Mouse (Mus musculus) thymus, postnatal 0 days (tissue): ENCODE data around the gene Zp1. TPM values are rescaled to one million over a fixed set of nuclear protein-coding genes. Genes with fewer than 3 reads are reported as not detected.
A peak's percentile ranks its signal among the peaks of the same experiment; 100 is the strongest.

ENCODE experiments used
- DNase-seq: peaks from one replicate; pipeline ENCODE4 v3.0.0-alpha.2; 2015; ENCODE audit warnings: low spot score
- polyA plus RNA-seq: library from polyadenylated mRNA; unstranded; fragments of >200 nt; fragmentation: Nextera tagmentation; extraction: Ambion mirVana; gene quantifications from 2 replicates; pipeline ENCODE4 v1.2.1, GENCODE M21; 2015

Gene Zp1
- polyA plus RNA-seq, 1 experiment from 2014 or later, result 0.82 TPM

DNA sequence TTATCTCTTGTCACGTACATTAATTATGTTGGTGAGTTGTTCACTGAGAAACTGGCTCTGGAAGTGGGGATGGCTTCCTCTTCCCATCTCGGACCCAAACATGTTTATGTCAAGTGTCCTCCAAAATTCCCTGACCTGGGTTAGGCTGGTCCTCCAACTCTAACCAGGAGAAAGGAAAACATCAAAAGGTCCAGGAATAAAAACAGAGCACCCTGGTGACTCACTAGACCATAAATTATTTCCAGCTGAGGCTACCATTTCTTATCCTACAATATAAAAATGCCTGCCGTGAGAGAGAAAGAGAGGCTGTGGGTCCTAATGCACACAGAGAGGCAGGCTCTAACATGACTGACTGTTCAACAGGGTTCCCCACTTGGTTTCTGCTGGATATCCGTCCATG is 3.8 kb upstream of the Zp1 start:
- no peak for DNase-seq

DNA sequence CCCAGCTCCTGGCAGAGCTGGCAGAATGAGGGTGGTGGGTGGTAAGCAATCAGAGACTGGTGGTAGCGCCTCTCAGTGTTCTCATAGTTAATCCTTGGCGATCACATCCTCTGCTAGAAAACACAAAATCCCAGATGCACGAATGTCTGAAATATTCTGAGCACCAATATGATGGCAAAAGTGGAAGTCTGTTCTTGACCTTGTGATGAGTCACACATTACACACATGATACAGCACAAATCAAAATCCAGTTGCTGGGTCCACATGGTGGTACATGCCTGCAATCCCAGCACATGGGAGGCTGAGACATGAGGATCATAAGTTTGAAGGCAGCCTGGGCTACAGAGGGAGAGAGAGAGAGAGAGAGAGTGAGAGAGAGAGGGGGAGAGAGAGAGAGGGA is 626 bp upstream of the Zp1 start:
- no peak for DNase-seq

DNA sequence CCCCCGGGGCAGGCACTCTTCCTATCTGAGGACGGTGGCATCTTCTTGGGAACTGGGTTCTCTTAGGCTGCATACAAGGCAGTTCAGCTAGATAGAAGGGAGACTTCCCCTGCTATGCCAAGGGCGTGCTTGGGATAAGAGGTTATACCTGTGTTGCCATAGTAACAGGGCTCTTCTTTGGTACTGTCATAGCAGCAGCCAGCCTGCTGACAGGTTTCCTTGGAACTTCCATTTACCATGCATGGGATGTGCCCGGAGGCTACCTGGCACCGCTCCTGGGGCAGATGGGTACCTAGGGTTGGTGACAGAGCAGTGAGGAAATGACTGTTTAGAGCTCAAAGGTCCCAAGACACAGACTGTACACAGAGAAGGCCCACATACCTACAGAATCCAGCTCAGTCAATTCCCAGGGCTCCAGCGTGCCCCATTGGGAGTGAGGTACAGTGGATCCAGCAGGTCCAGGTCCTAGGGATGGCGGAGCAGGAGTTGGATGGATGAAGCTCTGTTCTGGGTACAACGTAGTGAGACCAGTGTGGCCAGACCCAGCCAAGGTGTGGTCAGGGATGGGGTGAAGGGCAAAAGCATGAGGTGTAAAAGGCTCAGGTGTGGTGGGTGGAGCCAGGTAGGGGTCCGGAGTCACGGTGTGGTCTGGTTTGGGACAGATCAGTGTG is 2.0 kb downstream of the Zp1 start:
- no peak for DNase-seq

DNA sequence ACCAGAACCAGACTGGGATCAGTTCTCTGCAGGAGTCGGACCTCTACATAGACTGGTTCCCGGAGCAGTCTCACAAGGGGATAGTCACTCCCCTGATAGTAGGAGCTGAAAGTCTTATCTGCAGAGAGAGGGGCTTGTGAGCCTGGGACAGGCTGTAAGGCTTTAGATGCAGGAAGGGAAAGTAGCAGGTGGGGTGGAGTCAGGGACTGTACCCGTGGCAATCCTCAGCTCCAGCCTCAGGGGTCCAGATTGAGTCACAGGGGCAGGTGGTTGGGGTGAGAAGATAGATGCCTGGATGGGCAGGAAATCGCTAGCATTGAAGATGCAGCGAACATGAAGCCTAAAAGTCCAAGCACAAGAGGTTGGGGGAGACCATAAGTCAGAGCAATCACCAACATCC is 3.9 kb downstream of the Zp1 start:
- no peak for DNase-seq

DNA sequence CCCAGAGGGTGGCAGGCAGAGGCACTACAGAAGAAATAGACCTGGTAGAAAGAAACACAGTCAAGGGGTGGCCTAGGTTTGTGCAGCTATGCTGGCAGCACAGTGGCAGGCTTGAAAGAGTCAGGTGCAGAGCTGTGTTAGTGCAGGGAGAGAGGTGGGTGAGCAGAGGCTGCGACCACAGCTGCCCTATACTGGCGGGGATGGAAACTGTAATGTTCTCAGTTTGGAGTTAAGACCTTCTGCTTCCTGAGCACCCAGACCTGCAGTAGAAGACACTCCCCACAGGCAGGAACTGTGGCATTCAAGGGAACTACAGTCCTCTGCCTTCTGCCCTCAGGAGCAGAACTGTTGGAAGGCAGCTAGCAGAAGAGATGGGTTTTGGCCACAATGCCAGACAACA is 5.6 kb downstream of the Zp1 start:
- no peak for DNase-seq

DNA sequence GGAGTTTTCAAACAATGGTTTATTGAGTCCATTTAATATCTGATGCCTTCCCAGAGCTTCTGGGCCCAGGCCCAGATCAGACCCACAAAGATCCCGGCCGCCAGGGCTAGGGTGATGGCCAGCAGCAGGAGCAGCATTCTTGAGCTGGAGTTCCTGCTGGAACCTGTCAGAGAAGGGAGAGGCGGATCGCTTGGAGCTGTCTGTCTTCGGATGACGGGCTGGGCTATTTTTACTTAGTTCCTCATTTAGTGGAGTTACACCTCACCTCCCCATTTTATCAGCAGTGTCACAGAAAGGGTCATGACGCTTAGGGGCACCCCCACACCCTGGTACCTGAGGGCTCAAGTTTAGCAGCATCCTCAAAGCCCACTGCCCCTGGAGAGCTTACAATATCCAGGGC is 6.1 kb downstream of the Zp1 start:
- DNase-seq, result no peak

DNA sequence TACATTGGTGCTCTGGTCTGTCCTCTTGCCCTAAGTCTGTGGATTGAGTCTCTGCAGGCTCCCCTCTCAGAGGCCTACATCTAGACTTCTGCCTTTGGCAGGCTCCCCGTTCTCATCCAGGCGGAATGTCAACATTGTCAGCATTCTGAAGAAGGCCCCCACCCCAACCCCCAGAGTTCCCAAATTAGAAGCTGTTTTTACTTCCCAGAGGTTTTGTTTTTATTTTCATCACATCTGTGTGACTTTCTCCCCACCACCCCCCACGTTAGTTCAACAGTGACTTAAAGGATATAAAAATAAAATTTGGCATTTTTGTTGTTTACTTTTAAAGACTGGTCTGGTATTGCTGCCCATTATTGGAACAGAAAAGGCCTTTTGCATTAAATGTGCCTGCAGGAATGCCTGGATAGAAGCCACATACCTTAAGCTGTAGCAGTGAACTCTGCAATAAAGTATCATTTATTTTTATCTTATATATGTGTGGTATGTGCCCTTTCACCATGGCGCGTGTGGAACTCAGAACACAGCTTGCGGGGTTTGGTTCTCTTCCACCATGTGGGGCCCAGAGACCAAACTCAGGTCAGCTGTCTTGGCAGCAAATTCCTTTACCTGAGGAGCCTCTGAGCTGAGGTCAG is 11.2 kb downstream of the Zp1 start:
- no peak for DNase-seq

DNA sequence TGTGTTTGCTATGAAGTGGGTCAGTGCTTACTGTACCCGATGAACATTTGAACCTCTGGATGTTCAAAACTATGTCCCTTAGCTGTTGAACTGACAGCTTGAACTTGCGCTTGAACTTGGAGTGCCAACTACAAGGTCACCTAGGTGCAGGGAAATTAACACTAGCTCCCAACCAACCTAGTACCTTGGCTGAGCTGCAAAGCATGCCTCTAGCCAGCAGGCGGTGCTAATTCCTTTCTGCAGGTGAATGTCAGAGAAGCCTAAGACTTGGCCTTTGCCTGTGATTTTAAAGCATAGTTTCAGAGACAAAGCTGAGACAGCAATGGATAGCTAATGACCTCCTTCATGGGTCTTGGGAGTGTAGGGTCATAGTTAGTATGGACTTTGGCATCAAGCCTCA is 12.5 kb downstream of the Zp1 start:
- DNase-seq, result peak; percentile 62

DNA sequence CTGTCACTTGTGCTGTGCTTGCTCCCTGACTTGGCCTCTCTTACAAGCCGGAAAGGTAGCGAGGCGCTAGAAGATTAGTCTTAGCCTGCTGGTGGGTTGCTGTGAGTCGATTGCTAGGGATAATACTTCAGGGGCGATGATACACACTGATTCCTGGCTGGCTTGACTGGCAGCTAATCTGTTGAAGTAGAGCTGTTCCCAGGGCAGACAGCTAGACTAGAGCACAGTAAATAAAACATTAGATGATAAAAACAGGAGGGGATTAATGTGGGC is 14.8 kb downstream of the Zp1 start:
- no peak for DNase-seq

DNA sequence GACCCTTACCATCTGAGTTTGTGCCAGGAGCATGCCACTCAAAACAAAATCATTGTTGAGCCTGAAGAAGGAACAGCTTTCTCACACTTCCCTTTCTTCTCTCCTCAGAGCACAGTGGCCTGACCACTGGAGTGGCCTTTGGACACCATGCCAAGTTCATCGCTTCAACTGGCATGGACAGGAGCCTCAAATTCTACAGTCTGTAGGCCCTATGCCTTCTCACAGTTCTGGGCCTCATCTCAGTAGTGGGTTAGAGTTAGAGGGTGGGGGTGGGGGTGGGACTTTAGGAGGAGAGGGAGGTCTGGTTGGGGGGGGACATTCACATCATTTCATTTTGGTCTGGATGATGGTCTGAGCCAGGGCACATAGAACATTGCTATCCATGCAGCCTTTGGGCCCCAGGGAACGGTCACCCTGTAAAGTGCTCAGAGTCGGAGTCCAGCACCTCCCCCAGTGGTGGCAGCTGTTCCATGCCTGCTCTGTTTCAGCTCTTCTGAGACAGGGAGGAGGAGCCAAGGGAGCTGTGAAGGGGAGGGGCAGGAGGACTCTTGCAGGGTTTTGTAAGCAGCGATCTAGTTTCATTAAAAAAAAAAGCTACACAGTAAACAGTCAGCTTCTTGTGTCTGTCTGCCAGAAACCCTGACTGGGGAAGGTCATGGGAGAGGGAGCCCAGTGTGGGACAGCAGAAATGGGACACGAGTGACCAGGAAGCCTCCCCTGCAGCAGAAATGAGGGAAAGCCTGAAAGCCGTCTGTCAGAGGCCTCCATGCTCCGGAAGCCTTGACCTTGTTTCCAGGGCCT is 15.3 kb downstream of the Zp1 start:
- no peak for DNase-seq

DNA sequence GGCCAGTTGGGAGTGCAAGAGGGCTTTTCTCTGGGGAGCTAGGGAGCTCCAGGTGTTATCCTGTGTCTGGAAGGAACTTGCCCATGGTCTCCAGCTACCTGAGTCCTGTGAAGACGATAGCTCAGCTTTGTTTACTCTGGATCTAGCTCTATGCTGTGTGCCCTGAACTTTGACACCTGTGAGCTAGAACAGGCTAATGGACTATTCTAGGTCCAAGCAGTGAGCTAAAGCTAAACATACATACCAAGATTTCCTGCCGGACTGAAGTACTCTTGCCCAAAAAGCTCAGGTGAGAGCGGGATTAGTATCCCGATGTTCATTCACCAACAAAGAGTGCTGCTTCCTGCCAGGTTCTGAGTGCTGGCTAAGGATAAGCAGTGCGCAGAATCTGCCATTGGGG is 15.9 kb downstream of the Zp1 start:
- no peak for DNase-seq

DNA sequence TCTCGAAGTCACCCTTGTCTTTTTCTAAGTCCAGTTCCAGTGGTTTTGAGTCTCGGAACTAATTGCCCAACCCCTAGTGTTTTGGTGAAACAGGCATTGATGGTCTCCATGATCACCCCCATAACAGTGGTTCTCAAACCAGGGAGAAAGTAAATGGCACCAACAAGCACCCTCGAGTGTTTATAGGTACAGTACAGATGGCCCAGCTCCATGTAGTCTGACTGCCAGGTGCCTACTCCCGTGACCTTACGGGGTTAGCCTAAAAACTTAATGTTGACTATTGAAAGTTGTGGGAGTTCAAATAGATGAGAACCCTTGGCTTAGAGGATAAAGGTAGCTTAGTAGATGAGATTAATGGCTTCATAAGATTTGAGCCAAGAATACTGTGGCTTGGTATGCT is 19.4 kb downstream of the Zp1 start:
- DNase-seq, result no peak

DNA sequence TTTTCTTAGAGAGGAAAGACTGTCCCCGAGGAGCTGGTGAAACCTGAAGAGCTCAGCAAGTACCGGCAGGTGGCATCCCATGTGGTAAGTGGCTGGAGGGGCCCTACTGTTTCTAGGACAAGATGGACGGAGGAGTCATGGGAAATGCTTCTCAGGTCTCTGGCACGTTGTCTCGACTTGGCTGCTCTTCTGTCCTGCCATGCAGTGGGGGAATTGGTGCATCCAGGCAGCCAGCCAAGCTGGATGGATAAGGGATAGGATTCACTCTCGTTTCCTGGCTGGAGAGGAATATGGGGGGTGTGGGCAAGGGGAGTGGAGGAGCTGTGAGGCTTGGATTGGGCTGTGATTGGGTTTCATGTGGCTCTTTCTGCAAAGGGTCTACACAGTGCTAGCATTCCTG is 20.1 kb downstream of the Zp1 start:
- DNase-seq, result no peak

DNA sequence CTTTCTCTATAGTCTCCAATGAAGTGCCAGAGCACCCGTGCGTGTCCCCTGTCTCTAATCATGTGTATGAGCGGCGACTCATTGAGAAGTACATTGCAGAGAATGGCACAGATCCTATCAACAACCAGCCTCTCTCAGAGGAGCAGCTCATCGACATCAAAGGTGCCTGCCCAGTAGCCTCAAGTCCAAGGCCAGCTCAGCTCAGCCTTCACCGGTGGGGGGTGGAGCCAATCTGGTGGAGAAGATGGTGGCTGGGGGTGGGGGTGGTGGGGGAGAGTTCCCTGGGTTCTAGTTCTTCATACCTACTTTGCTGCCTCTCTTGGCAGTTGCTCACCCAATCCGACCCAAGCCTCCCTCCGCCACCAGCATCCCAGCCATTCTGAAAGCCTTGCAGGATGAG is 22.9 kb downstream of the Zp1 start:
- DNase-seq, result no peak

DNA sequence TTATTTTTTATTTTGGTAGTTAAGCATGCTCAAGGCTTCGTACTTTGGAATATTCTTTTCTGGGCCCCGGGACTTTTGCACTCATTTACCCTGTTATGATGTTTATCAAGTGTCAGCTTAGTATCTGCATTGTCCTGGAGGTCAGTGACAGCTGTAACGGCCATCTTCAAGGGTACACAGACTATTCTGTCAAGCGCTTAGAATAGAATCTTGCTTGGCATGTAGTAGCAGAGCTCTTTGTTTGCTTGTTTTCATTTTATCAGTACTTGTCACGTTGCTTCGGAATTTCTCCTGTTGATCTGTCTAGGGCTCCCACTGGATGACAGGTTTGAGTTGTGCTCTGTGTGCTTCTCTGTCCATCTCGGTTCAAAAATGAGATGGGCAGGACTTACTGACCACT is 23.6 kb downstream of the Zp1 start:
- DNase-seq, result no peak

DNA sequence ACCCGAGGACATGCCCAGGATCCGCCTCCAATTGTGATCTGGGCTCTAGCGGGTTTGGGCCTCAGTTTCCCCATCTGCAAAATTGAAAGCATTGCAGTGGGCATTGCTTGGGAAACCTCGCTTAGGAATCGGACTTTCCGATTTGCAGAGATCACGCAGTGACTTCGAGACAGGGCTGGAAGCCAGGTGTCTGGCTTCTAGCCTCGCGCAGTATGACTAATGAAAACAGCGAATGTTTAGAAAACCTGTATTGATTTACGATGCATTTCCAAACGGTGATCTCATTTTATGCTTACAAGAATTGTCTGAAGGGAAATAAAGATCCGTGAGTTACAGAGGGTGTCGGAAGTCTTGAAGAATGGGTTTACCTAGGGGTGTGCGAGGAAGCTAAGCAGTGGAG is 24.7 kb downstream of the Zp1 start:
- peak; percentile 23 for DNase-seq

DNA sequence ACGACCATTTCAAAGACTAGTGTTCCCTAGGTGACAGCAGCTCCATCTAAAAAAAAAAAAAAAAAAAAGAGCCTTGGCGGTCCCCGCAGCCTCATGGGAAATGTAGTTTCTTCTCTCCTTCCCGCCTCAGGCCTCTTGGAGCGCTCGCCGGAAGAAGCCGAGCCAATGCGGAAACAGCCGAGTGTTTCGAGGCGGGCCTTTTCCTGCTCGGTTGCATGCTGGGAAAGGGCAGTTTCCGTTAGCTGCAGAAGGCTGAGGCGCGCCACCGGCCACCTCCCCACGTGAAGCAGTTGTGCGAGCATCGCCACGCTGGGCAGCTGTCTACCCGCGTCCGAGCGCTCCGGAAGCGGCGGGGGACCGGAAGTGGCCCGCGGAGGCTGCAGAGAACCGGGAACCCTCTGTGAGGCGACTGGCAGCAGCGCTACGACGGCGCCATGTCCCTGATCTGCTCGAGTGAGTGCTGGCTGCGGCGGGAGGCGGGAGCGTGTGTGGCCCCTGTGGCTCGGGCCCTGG is 25.4 kb downstream of the Zp1 start, which contains the start of gene Prpf19:
Gene Prpf19, plus strand, starts transcription at position 216 of the 513 bp plus-strand sequence.
- peak; percentile 98 for DNase-seq

DNA sequence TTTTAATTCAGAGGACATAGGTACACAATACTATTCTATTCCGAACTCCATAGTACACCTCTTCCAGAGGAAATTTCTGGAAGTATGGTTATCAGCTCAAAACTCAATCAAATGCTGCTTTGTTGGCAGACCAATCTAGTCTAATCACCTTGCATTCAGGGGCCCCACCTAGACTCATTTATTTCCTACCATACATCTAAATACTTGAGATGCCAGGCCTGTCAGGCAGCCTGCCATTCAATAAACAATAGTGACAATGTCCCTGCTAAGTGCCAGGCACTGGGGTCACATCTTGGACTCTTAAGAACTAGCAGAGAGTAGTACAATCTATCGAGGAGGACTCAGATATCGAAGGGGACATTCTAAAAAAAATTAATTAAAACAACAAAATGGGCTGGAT is 28.2 kb downstream of the Zp1 start:
- no peak for DNase-seq

DNA sequence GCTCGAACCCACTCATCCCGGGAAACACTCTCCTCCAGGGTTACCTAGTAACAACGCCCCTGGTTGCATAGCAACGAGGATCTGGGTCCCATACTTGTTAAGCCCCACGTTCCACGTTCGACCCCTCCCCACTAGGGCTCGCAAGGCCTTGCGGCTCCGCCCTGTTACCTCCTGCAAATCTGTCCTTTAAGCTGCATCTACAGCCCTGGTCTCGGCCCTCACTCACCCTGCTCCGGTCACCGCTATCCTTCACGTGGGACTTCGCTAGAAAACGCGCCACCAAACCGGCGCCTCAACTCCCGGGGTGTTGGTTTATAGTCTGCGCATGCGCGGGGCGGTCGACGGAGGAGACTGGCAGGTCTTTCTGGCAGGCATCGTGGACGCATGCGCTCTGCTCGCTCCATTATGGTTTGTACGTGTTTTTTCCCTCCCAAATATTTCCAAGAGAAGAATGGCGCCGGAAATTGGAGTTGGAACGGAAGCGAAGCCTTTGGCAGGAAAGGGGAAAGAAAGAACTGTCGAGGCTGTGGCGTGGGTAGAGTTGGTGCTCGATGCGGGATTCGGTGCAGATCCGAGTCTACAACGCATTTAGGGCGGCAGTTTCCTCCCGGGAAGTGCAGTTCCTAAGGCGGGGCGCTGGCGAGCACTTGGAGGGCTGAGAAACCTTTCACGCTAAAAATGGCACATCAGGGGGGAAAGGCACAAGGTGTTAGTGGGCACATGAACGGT is 38.8 kb downstream of the Zp1 start, which contains the start of gene Tmem109:
Gene Tmem109, minus strand, starts transcription at position 576 of the 729 bp plus-strand sequence.
- DNase-seq, result peak; percentile 95

DNA sequence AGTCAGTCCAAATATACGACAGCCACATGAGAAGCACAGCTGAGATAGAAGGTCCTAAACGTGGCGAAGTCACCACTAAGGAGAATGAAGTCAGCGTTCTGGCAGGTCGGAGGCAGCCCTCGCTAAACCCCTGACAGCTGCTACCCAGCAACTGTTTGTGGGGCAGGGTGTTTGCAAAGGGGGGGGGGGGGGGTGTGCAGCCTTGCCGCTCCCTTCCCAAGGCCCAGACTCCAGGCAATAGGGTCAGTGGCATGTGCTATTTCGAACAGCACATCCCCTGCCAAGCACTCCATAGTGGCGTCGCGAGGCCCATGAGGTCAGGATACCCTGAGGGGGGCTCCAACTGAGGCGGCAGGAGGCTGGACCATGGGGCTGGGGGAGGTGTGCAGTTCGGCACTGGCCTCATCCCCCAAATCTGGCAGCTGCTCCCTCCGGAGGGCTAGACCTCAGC is 39.4 kb downstream of the Zp1 start:
- DNase-seq, result no peak

DNA sequence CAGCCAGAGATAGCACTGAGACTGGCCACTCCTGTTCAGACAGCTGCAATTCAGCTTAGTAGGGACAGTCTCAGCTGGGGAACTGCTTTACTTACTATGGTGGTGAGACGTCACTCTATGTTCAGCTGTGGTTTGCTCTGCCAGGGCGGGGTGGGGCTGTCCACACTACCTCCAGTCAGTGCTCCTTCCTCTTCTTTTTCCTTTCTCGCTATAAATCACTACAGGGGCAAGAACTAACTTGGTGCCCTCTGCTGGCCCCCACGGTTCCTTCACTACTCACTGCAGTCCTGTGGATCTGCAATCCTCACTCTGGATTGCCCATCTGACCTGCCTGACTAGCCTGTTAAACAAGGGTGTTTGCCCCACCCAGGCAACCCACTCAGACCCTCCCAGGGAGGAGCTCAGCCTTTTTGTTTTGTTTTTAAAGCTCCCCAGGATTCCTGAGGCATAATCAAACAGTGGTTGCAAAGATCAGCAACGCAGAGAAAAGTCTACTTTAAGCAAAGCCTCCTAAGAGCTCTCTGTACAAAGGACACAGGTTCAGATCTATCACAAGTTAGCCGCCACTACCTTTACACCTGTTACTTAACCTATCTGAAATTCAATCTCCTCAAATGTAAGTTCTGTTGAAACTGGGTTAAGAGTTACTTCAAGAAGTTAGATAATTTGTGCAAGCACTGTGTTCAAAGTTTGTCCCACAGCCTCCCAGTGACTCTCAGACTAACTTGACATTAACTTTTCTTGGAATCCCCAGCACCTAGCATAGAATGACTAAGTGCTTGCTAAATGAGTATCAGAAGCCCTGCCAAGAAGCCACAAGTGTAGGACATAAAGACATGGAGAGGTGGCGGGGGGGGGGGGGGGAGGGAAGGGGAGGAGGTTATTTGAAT is 40.1 kb downstream of the Zp1 start:
- DNase-seq, result peak; percentile 32
